Mouse (Mus musculus): Measurements from ENCODE around the gene Tet2.

Gene Tet2

GRCm38 (mm10) chr3:133516137-133516536 lies 28.8 kb downstream of the Tet2 start:
- DNase-seq = peak; percentile 39

DNA sequence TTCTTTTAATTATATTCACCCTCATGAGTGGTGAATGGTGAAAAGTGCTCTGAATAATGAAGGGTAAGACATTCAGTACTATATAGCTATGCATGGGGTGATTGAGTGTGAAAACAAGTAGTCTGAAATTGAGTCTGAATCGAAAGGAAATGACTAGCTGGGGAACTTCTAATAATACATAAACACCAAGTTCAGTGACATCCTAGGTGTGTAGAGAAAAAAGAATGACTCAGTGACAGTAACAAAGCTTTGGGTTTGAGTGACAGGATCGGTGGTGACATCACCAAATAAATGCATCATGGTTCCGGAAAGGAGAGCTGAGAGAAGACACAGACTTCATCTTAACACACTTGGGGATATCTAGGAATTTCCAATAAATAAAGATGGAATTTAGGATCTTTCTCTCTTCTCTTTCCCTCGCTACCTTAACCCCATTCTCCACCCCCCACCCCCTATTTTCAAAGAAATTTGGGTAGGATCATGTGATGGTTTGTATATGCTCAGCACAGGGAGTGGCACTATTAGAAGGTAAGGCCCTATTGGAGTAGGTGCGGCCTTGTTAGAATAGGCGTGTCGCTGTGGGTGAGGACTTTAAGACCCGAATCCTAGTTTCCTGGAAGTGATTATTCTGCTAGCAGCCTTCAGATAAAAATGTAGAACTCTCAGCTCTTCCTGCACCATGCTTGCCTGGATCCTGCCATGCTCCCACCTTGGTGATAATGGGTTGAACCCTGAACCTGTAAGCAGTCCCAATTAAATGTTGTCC lies 29.6 kb downstream of the Tet2 start:
- DNase-seq = no peak

GRCm38 (mm10) chr3:133514290-133514689 lies 30.6 kb downstream of the Tet2 start:
- peak; percentile 32 for DNase-seq

GRCm38 (mm10) chr3:133513475-133513874 lies 31.5 kb downstream of the Tet2 start:
- DNase-seq = no peak

- no peak for DNase-seq
These were observed 34.6 kb downstream of the Tet2 start for GRCm38 (mm10) chr3:133510368-133510767.

DNA sequence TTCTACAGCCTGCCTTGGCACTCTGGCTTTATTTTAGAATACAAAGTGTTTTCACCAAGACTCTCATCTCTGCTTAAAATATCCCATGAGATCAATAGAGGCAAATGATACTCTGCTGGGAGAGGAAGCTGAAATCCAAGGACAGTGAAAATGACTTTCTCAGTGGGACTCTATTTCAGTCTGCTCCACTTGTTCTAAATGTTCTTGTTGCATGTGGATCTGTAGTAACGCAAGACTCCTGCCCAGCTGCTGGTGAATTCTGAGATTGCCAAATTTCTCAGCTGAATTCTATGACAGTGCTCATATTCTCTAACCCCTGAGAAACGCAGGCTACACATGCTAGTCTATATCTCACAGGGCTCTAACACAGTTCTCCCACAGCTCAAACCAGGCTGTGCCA lies 35.1 kb downstream of the Tet2 start:
- no peak for DNase-seq

DNA sequence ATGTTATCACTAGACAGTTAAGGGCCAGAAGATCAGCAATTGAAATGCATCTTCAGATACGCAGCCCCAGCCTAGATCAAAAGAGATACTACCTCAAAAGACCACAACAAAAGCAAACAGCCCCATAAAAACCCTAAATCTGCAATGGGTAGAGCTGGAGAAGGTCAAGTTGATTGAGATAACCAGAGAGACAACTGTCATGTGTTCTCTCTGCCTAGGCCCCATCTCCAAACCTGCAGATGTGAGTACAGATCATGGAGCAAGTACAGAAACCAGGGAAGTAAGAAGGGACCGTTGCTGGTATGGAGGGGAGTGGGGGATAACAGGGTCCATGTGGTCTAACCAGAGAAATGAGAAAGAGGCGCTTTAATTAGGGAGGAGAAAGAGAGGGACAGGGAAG lies 36.1 kb downstream of the Tet2 start:
- DNase-seq = no peak

DNA sequence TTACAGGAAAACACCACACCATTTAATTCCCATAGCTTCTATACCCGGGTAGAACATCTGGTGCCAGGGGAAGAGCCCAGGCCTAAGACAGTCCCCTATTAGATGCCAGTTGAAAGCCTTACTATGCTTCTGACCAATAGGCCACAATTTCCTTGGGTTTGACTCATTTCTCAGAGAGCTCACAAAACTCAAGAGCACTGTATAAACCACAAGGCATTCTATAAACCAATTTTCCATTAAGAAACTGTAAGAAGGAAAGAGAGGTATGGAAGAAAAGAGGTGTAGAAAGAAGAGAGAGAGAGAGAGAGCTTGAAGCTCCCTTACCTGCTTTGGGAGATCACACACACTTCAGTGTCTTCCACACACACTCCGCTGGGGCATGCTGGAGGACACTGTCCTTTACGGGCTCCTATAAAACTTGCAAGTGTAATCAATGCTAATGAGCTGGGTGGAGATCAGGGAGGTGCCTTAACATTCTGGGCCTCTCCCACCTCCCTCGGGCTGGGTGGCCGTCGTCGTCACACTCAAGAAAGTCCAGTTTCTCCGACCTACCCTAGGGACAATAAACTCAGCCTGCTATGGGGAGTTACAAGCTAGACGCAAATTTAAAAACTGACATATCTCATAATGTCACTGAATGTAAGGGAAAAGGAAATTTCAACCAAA lies 38.5 kb downstream of the Tet2 start:
- DNase-seq = no peak

DNA sequence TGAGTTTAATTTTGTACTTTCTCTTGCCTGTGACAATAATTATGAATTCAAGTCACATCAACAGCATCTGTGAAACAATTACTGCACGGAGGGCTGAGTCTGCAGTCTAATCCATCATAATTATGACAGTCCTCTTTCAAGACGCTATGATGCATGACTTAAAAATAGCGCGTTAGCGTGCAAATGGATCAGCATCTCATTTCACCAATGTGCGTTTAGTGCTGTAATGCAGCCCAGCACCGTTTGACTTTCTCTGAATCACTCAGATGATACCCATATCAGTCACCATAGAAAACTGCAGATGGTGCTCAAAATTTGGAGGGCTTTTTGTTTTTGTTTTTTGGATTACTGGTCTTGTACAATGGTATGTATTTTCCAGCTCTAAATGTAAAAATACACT lies 48.0 kb downstream of the Tet2 start:
- DNase-seq = no peak

- no peak for DNase-seq
These were observed 53.6 kb downstream of the Tet2 start for GRCm38 (mm10) chr3:133491370-133491769.

GRCm38 (mm10) chr3:133488022-133488725 lies 56.8 kb downstream of the Tet2 start:
- DNase-seq = no peak

GRCm38 (mm10) chr3:133482887-133483286 lies 62.1 kb downstream of the Tet2 start:
- no peak for DNase-seq

GRCm38 (mm10) chr3:133478987-133479386 lies 66.0 kb downstream of the Tet2 start:
- DNase-seq = no peak

DNA sequence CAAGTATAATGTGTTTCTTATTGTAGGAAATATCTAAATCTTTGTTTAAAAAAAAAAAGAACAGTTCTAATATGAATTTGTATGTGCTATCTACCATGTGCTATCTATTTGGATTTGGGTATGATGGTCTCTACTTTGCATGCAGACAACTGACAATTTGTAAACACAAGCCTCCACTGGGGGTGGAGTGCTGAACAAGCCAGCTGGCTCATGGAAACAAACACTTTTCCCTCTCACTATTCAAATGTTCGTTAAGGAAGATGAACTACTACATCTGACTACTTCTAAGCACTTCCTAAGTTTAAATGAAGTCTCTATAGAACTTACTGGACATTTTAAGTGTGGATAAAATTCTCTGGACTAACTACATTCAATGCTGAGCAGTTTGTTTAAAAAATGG lies 71.2 kb downstream of the Tet2 start:
- DNase-seq = no peak

GRCm38 (mm10) chr3:133471101-133471500 lies 73.8 kb downstream of the Tet2 start:
- no peak for DNase-seq

- DNase-seq = no peak
These were observed 76.1 kb downstream of the Tet2 start for GRCm38 (mm10) chr3:133468883-133469282.

DNA sequence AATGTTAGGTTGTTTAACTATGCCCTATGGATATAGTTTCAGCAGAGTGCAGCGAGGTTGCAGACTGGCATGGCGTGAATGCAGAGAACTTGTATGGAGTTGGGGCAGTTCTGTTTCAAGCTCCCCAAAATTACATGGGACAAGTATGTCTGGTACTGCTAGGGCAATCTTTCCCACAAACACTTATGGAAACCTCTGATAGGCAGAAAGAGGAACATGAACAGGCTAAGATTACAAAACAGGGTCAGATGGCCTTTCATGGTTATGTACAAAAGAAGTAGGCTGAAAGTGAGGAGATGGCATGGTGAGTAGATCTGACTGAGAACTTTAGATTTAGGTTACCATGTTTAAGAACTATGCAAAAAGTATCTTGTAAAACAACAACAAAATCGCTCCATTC lies 81.7 kb downstream of the Tet2 start:
- no peak for DNase-seq

- no peak for DNase-seq
These were observed 82.5 kb downstream of the Tet2 start for GRCm38 (mm10) chr3:133462485-133462884.

DNA sequence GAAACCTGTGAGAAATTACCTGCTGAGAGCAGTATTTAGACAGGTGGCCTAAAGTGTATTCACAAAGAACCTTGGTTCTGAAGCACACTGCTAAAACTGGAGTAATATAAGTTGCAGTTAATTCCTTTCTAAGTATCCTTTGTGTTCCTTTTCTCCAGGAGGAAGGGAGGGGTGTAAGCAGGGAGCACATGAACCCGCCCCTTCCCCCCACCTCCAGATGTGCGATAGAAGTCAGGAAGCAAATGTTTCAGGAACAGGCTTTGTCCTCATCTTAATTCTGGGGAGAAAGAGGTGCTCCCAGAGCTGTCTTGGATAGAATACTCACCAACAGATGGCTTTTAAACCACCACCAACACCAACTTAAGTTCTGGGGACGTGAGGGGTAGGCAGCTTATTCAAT lies 82.9 kb downstream of the Tet2 start:
- no peak for DNase-seq

DNA sequence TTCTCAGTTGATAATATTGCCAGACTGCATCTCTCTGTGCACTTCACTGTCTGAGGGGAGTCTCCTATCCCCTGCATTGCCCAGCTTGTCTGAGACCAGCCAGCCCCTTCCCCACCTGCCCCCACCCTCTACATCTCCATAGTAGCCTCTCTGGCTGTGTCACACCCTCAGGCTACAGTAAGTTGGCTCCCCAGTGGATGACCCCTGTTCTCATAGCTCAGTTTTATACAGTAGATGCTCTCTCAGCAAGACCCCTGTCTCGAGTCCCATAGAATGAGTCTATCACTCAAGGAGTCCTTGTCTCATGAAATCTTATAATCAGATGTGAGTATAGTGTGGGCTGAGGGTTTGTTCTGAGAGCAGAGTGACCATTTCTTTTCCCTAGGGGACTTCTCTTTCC lies 85.8 kb downstream of the Tet2 start:
- DNase-seq = no peak

GRCm38 (mm10) chr3:133453896-133454295 lies 91.0 kb downstream of the Tet2 start:
- DNase-seq = peak; percentile 12

GRCm38 (mm10) chr3:133436919-133437320 lies 108.0 kb downstream of the Tet2 start:
- DNase-seq = no peak

DNA sequence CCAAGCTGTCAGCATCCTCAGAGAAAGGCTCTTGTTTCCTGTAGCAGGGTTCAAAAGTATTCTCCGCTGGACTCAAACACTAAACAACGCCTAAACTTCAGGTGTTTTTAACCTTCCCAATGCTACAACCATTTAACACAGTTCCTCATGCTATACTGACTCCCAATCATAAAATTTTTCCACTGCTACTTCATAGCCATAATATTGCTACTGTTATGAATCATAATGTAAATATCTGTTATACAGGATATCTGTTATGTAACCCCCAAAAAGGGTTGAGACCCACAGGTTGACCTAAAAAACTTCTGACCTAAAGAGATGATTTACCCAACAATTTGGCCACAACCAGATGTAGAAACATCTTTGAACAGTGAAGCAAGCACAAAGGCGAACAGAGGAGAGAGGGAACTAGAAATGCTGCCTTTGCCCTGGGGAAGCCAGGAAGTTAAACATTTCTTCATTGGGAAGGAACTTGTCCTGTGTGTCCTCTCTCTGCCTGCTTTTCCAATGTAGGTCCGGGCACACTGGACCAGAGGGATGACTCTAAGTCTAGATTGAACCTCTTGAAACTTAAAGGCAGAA lies 108.6 kb downstream of the Tet2 start:
- DNase-seq = no peak

- DNase-seq = no peak
These were observed 109.2 kb downstream of the Tet2 start for GRCm38 (mm10) chr3:133435774-133436148.

All from kidney, adult 11 months (tissue).